ENCODE assay signal across 15 mouse cellular contexts in the genomic region with DNA sequence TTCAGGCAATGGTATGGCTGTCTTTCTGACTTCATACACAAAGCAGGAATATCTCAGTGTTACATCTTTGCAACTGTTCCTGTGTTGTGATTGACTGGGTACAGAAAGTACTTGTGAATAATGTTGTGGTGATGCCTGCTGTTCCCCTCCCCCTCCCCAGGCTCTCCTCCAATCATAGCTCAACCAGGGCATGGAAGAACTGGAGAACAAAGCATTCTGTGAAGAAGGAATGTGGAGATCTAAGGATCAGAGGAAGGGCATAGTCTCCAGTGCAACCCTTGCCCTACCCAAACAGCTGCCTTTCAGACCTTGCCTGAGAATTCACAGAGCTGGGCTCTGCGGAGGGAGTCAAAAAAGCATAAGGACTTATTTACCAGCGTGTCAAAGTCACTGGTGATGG.
DNase-seq lines count a peak whose midpoint lies in the region; ATAC-seq and TF ChIP-seq lines count a peak whose summit lies in the region.
"Had no signal": no experiment of that assay in that cellular context is flagged by ENCODE, and none has a peak within 500 bp of the region (broad histone marks: within the 10 kb centered on the region; RNA-seq: fewer than 3 reads in every experiment).

No protein-coding gene starts in this region.

- no peaks in the 10 kb centered on the region for H3K36me3 ChIP-seq in kidney, embryonic 16.5 days (ENCODE audit: insufficient read depth, low read length)
- H3K36me3 ChIP-seq in kidney, embryonic 14.5 days (ENCODE audit: control insufficient read depth, insufficient read depth, low read length), result no peaks in the 10 kb centered on the region
- H3K36me3 ChIP-seq in embryonic facial prominence, embryonic 14.5 days (ENCODE audit: control insufficient read depth, insufficient read depth, low read length), result no peaks in the 10 kb centered on the region
- H3K36me3 ChIP-seq in neural tube, embryonic 11.5 days (ENCODE audit: control insufficient read depth, insufficient read depth, low read length), result no peaks in the 10 kb centered on the region
- H3K36me3 ChIP-seq: heart, embryonic 10.5 days had no signal

- 64% methylated on average over 2 of the region's 2 CpGs for WGBS in kidney, embryonic 16.5 days
- WGBS in kidney, embryonic 14.5 days, result 58% methylated on average over 2 of the region's 2 CpGs
- WGBS in embryonic facial prominence, embryonic 14.5 days, result 25% methylated on average over 2 of the region's 2 CpGs
- WGBS in neural tube, embryonic 11.5 days, result 27% methylated on average over 2 of the region's 2 CpGs

- H3K27ac ChIP-seq in kidney, embryonic 16.5 days (ENCODE audit: low read length), result no peak overlapping the region
- H3K27ac ChIP-seq in kidney, embryonic 14.5 days (ENCODE audit: low read depth, low read length), result no peak overlapping the region
- no peak overlapping the region for H3K27ac ChIP-seq in embryonic facial prominence, embryonic 14.5 days (replicated peaks; ENCODE audit: low read depth, low read length)
- H3K27ac ChIP-seq in neural tube, embryonic 11.5 days (ENCODE audit: low read depth, low read length), result peak overlapping the region; percentile 58
- H3K27ac ChIP-seq: heart, embryonic 10.5 days; liver, embryonic 14.5 days had no signal

- ATAC-seq in kidney, embryonic 16.5 days (ENCODE audit: low FRiP score, low TSS enrichment), result peak; percentile 31; the same call in 1 of the 2 replicates
- no peak for ATAC-seq in kidney, embryonic 14.5 days (ENCODE audit: low FRiP score, low TSS enrichment)
- ATAC-seq in embryonic facial prominence, embryonic 14.5 days (ENCODE audit: low read depth), result peak; percentile 26; the same call in 1 of the 2 replicates
- peak; percentile 68 for ATAC-seq in neural tube, embryonic 11.5 days (ENCODE audit: insufficient read depth, low FRiP score, low TSS enrichment)
- ATAC-seq: intestine, postnatal 0 days had no signal

- H3K9me3 ChIP-seq in kidney, embryonic 16.5 days (ENCODE audit: low read length), result no peaks in the 10 kb centered on the region
- H3K9me3 ChIP-seq in kidney, embryonic 14.5 days (ENCODE audit: control insufficient read depth, low read length), result no peaks in the 10 kb centered on the region
- H3K9me3 ChIP-seq in embryonic facial prominence, embryonic 14.5 days (ENCODE audit: control insufficient read depth, low read length), result no peaks in the 10 kb centered on the region
- no peaks in the 10 kb centered on the region for H3K9me3 ChIP-seq in neural tube, embryonic 11.5 days (ENCODE audit: control insufficient read depth, low read length)
- H3K9me3 ChIP-seq: heart, embryonic 10.5 days had no signal

- no peak overlapping the region for H3K4me2 ChIP-seq in kidney, embryonic 16.5 days (replicated peaks; ENCODE audit: low read depth, low read length)
- H3K4me2 ChIP-seq in kidney, embryonic 14.5 days (replicated peaks; ENCODE audit: low read depth, low read length), result no peak overlapping the region
- no peak overlapping the region for H3K4me2 ChIP-seq in embryonic facial prominence, embryonic 14.5 days (ENCODE audit: low read depth, low read length)
- H3K4me2 ChIP-seq in neural tube, embryonic 11.5 days (ENCODE audit: low read depth), result no peak overlapping the region

- H3K27me3 ChIP-seq in kidney, embryonic 16.5 days (ENCODE audit: insufficient read depth, low read length), result no peaks in the 10 kb centered on the region
- no peaks in the 10 kb centered on the region for H3K27me3 ChIP-seq in kidney, embryonic 14.5 days (ENCODE audit: control insufficient read depth, insufficient read depth, low read length)
- no peaks in the 10 kb centered on the region for H3K27me3 ChIP-seq in embryonic facial prominence, embryonic 14.5 days (replicated peaks; ENCODE audit: control insufficient read depth, insufficient read depth, low read length)
- no peaks in the 10 kb centered on the region for H3K27me3 ChIP-seq in neural tube, embryonic 11.5 days (ENCODE audit: control insufficient read depth, insufficient read depth, low read length)

- no peak overlapping the region for H3K4me3 ChIP-seq in kidney, embryonic 16.5 days (ENCODE audit: low read length)
- no peak overlapping the region for H3K4me3 ChIP-seq in kidney, embryonic 14.5 days (ENCODE audit: low read length)
- H3K4me3 ChIP-seq in embryonic facial prominence, embryonic 14.5 days (ENCODE audit: low read depth, low read length), result no peak overlapping the region
- H3K4me3 ChIP-seq in neural tube, embryonic 11.5 days (ENCODE audit: low read depth, low read length), result no peak overlapping the region
- H3K4me3 ChIP-seq: heart, embryonic 10.5 days had no signal

- peak; percentile 39 for DNase-seq in brain, embryonic 14.5 days (ENCODE audit: low read depth)
- peak; percentile 42 for DNase-seq in embryonic facial prominence, embryonic 14.5 days (ENCODE audit: low spot score)
- DNase-seq in neural tube, embryonic 11.5 days (ENCODE audit: low spot score), result peak; percentile 65
- DNase-seq in left cerebral cortex, adult 9 months (ENCODE audit: low spot score in 2 of 2), result no peak
- no peak for DNase-seq in layer of hippocampus, adult 11-12 months (ENCODE audit: low spot score)
- DNase-seq in spleen, adult 12 weeks (ENCODE audit: low spot score), result no peak
- DNase-seq: cerebellum, adult 18-20 months; heart, postnatal 36 days; kidney, postnatal 4 days; lung, postnatal 10 days had no signal

- H3K4me1 ChIP-seq in kidney, embryonic 16.5 days (ENCODE audit: insufficient read depth, low read length), result 0 out of 2 replicates have a peak, but pooled peaks cover 6% of the 10 kb centered on the region
- H3K4me1 ChIP-seq in kidney, embryonic 14.5 days (ENCODE audit: control insufficient read depth, insufficient read depth, low read length), result peaks cover 4% of the 10 kb centered on the region; the same call in 1 of the 2 replicates
- H3K4me1 ChIP-seq in embryonic facial prominence, embryonic 14.5 days (ENCODE audit: control insufficient read depth, insufficient read depth, low read length), result no peaks in the 10 kb centered on the region
- peaks cover 10% of the 10 kb centered on the region; the same call in 1 of the 2 replicates for H3K4me1 ChIP-seq in neural tube, embryonic 11.5 days (ENCODE audit: control insufficient read depth, insufficient read depth, low read length)
- H3K4me1 ChIP-seq: heart, embryonic 10.5 days had no signal

- no peak overlapping the region for H3K9ac ChIP-seq in kidney, embryonic 16.5 days (replicated peaks; ENCODE audit: low read length)
- no peak overlapping the region for H3K9ac ChIP-seq in kidney, embryonic 14.5 days (ENCODE audit: low read depth, low read length)
- H3K9ac ChIP-seq in embryonic facial prominence, embryonic 14.5 days (ENCODE audit: low read depth, low read length), result no peak overlapping the region
- H3K9ac ChIP-seq in neural tube, embryonic 11.5 days (ENCODE audit: low read length), result no peak overlapping the region
- H3K9ac ChIP-seq: liver, embryonic 14.5 days had no signal

- TF ChIP-seq POLR2A in brain, embryonic 14.5 days (IDR thresholded peaks at IDR 0.05; ENCODE audit: borderline replicate concordance, extremely low read depth, insufficient read depth, insufficient read length, poor library complexity, severe bottlenecking), result no peak

- no peak for TF ChIP-seq CTCF in brain, embryonic 14.5 days (IDR thresholded peaks at IDR 0.05; ENCODE audit: borderline replicate concordance, extremely low read depth, insufficient read depth, insufficient read length)

Comparison
In these comparisons a context has a peak if more than half of its experiments do, and no peak if none do; other contexts are left out.
1. DNase-seq: peak in brain, embryonic 14.5 days (single experiment), embryonic facial prominence, embryonic 14.5 days (single experiment) and neural tube, embryonic 11.5 days (single experiment); none in left cerebral cortex, adult 9 months (0 of 2), layer of hippocampus, adult 11-12 months (single experiment) and spleen, adult 12 weeks (single experiment).